Mouse (Mus musculus): ENCODE results near the gene Vps37b. TPM values are rescaled to one million over a fixed set of nuclear protein-coding genes. Genes with fewer than 3 reads are reported as not detected.

Vps37b gene
- polyA plus RNA-seq, 1 experiment from 2014 or later = 51.2 TPM

DNA sequence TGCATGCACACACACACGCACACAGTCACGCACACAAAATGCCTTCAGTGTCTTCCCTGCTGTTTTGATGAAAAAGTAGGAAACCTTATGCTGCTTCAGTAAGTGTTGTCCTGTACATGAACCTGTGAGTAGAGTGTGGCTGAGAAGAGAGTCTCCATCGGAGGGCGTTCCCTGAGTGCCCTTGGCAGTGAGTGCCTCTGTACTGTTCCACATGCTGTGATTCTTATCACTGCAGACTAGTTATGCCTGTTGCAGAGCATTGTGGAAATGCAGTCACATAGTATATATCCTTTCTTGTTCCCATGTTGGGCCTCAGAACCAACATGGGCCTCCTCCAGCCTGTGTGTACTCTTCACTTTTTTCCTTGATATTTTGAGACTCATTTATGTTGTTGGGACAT lies 67.9 kb downstream of the Vps37b start:
- 94% methylated on average over 4 of the region's 4 CpGs for WGBS
- H3K36me3 ChIP-seq (replicated peaks) = no peaks in the 10 kb centered on the region
- no peak overlapping the region for H3K27ac ChIP-seq
- no peaks in the 10 kb centered on the region for H3K4me1 ChIP-seq
- DNase-seq (ENCODE audit: extremely low spot score, low spot score) = no peak
- no peak overlapping the region for H3K4me3 ChIP-seq
- no peaks in the 10 kb centered on the region for H3K27me3 ChIP-seq (ENCODE audit: poor library complexity, severe bottlenecking)
- H3K9me3 ChIP-seq = no peaks in the 10 kb centered on the region

GRCm38 (mm10) chr5:123961046-123961445 lies 71.0 kb downstream of the Vps37b start:
- H3K9me3 ChIP-seq = no peaks in the 10 kb centered on the region
- no peaks in the 10 kb centered on the region for H3K27me3 ChIP-seq (ENCODE audit: poor library complexity, severe bottlenecking)
- 90% methylated on average over 12 of the region's 12 CpGs for WGBS

DNA sequence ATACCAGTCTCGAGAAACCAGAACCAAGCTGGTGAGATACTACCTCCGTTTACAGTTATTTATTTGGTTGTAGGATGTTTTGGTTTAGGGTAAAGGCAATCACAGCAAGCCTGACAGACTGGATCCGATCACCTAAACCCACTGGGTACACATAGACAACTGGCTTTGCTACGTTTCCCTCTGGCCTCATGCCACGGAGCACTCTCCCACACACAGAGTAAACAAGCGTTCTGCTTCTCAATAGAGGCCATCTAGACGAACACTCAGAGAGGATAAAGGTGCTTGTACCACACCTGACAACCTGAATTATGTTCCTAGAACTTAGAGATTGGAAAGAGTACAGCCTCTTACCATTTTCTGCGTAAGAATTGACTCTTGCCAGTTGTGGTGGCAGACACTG lies 71.9 kb downstream of the Vps37b start:
- H3K4me3 ChIP-seq = no peak overlapping the region
- no peak for DNase-seq (ENCODE audit: extremely low spot score, low spot score)
- H3K27ac ChIP-seq = no peak overlapping the region
- no peaks in the 10 kb centered on the region for H3K27me3 ChIP-seq (ENCODE audit: poor library complexity, severe bottlenecking)
- H3K4me1 ChIP-seq = peaks cover 5% of the 10 kb centered on the region; the same call in 1 of the 2 replicates
- no peaks in the 10 kb centered on the region for H3K36me3 ChIP-seq (replicated peaks)
- H3K9me3 ChIP-seq = no peaks in the 10 kb centered on the region
- 85% methylated on average over 8 of the region's 8 CpGs for WGBS

More at GRCm38 (mm10) chr5:123961046-123961445, 71.0 kb downstream of the Vps37b start:
- no peak for DNase-seq (ENCODE audit: extremely low spot score, low spot score)
- Histone ChIP-seq H3K27ac (no peak overlapping the region), H3K4me3 (no peak overlapping the region), H3K4me1 (peaks cover 5% of the 10 kb centered on the region; the same call in 1 of the 2 replicates), H3K36me3 (replicated peaks) (no peaks in the 10 kb centered on the region)

DNA sequence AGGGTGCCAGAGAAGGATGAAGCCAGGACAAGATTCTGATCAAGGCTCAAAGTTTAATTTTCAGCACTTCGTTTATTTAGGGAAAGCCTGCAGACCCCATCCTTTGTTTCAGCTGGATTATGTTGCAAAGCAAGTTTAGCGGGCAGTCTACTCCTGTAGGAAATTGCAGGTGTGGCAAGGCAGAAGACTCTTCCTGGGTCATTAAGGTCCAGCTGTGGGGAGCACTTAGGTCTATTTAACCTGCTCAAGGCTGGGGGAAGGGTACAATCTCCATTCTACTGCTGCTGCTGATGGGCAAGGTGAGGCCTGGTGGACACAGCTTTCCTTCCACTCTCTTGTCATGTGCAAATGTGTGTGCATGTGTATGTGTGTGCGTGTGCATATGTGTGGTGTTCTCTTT lies 73.1 kb downstream of the Vps37b start:
- no peak for DNase-seq (ENCODE audit: extremely low spot score, low spot score)
- Histone ChIP-seq H3K4me3 (no peak overlapping the region), H3K4me1 (peaks cover 5% of the 10 kb centered on the region; the same call in 1 of the 2 replicates), H3K36me3 (replicated peaks) (no peaks in the 10 kb centered on the region), H3K27ac (no peak overlapping the region), H3K9me3 (no peaks in the 10 kb centered on the region), H3K27me3 (ENCODE audit: poor library complexity, severe bottlenecking) (no peaks in the 10 kb centered on the region)
- 78% methylated on average over 3 of the region's 3 CpGs for WGBS

GRCm38 (mm10) chr5:123957213-123957612 lies 74.9 kb downstream of the Vps37b start:
- DNase-seq (ENCODE audit: extremely low spot score, low spot score) = no peak
- H3K36me3 ChIP-seq (replicated peaks) = no peaks in the 10 kb centered on the region
- peaks cover 5% of the 10 kb centered on the region; the same call in 1 of the 2 replicates for H3K4me1 ChIP-seq
- H3K27me3 ChIP-seq (ENCODE audit: poor library complexity, severe bottlenecking) = no peaks in the 10 kb centered on the region
- 88% methylated on average over 8 of the region's 8 CpGs for WGBS
- no peak overlapping the region for H3K27ac ChIP-seq
- no peak overlapping the region for H3K4me3 ChIP-seq
- no peaks in the 10 kb centered on the region for H3K9me3 ChIP-seq

Small RNAs within 50 kb of the gene (microRNA-seq; reads per million reads assigned to microRNA genes)
- not detected for gene Mir7032

Other genes starting within 250 kb of the Vps37b start
- not detected in 2 replicates for gene Hcar2, start 166.8 kb downstream of the Vps37b start, polyA plus RNA-seq (2016; fragmentation: Nextera tagmentation; extraction: Ambion mirVana)
- not detected in 2 replicates for gene Hcar1, start 152.2 kb downstream of the Vps37b start, polyA plus RNA-seq (2016; fragmentation: Nextera tagmentation; extraction: Ambion mirVana)
- gene Denr, start 125.1 kb downstream of the Vps37b start, polyA plus RNA-seq (2016; fragmentation: Nextera tagmentation; extraction: Ambion mirVana) = 177 and 188 TPM in 2 replicates
- gene Gm43518, start 104.9 kb downstream of the Vps37b start, polyA plus RNA-seq (2016; fragmentation: Nextera tagmentation; extraction: Ambion mirVana) = 1.7 TPM in 2 replicates
- gene Ccdc62, start 101.6 kb downstream of the Vps37b start, polyA plus RNA-seq (2016; fragmentation: Nextera tagmentation; extraction: Ambion mirVana) = 5.0 and 7.0 TPM in 2 replicates
- 7.7 and 11.1 TPM in 2 replicates for gene Hip1r, start 58.6 kb downstream of the Vps37b start, polyA plus RNA-seq (2016; fragmentation: Nextera tagmentation; extraction: Ambion mirVana)
- 0.52 and 0.65 TPM in 2 replicates for gene Abcb9, start 63.5 kb upstream of the Vps37b start, polyA plus RNA-seq (2016; fragmentation: Nextera tagmentation; extraction: Ambion mirVana)
- gene Ogfod2, start 80.0 kb upstream of the Vps37b start, polyA plus RNA-seq (2016; fragmentation: Nextera tagmentation; extraction: Ambion mirVana) = 16.8 and 17.8 TPM in 2 replicates
- 136 and 140 TPM in 2 replicates for gene Arl6ip4, start 83.8 kb upstream of the Vps37b start, polyA plus RNA-seq (2016; fragmentation: Nextera tagmentation; extraction: Ambion mirVana)
- 2.1 and 3.0 TPM in 2 replicates for gene Pitpnm2, start 217.5 kb upstream of the Vps37b start, polyA plus RNA-seq (2016; fragmentation: Nextera tagmentation; extraction: Ambion mirVana)